Mouse (Mus musculus): ENCODE measurements around the gene Ube2k. TPM values are rescaled to one million over a fixed set of nuclear protein-coding genes. Genes with fewer than 3 reads are reported as not detected.

Ube2k gene
- polyA plus RNA-seq, 1 experiment, result 149 TPM

DNA sequence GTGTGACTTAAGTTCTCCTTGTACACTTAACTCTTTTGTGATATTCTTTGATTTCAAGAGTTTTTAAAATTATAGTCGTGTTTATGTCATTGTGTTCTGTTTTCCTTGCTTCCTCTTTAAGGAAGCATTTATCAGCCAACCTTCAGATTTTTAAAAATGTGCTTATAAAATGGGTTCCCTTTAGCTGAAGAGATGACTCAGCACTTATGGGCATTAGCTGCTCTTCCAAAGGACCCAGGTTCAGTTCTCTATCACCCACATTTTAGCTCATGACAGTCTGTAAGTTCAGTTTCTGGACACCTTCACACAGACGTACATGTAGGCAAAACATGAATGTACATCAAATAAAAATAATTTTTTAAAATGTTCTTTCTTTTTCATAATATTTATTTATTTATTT, 55.4 kb downstream of the Ube2k start:
- H3K27me3 ChIP-seq (ENCODE audit: control insufficient read depth, insufficient read depth, low read length), result no peaks in the 10 kb centered on the region
- H3K36me3 ChIP-seq (ENCODE audit: control insufficient read depth, insufficient read depth, low read length), result peaks cover 1% of the 10 kb centered on the region; the same call in 1 of the 2 replicates
- TF ChIP-seq POLR2A (IDR thresholded peaks at IDR 0.05; ENCODE audit: control insufficient read depth, low read depth, low read length) (no peak), CTCF (IDR thresholded peaks at IDR 0.05; ENCODE audit: control insufficient read depth, insufficient read depth, insufficient replicate concordance, low read depth, low read length) (no peak)
- H3K4me3 ChIP-seq (ENCODE audit: control insufficient read depth, low read depth, low read length), result no peak overlapping the region
- H3K4me1 ChIP-seq (ENCODE audit: control insufficient read depth, insufficient read depth, low read length), result no peaks in the 10 kb centered on the region
- H3K27ac ChIP-seq (ENCODE audit: control insufficient read depth, insufficient read depth, low read depth, low read length), result no peak overlapping the region

DNA sequence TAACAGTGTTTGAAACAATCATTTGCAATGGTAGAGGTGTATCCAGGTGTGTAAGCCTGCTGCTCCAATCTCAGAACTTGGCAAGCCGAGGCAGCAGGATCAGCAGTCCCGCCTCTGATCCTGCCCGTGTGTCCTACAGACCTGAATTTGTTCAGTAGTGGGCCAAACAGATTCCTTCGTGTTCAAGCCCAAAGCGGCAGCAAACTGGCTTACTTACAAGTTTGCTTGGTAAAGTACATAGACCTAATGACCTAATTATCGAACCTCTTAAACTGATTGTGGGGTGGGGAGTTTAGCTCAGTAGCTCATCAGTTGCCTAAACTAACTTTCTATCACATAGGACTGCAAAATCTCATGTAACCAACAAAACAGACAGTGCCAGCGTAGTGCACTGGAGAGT, 62.6 kb downstream of the Ube2k start:
- no peaks in the 10 kb centered on the region for H3K36me3 ChIP-seq (ENCODE audit: control insufficient read depth, insufficient read depth, low read length)
- H3K4me3 ChIP-seq (ENCODE audit: control insufficient read depth, low read depth, low read length), result no peak overlapping the region
- no peak overlapping the region for H3K27ac ChIP-seq (ENCODE audit: control insufficient read depth, insufficient read depth, low read depth, low read length)
- TF ChIP-seq POLR2A (IDR thresholded peaks at IDR 0.05; ENCODE audit: control insufficient read depth, low read depth, low read length) (no peak), CTCF (IDR thresholded peaks at IDR 0.05; ENCODE audit: control insufficient read depth, insufficient read depth, insufficient replicate concordance, low read depth, low read length) (no peak)
- no peaks in the 10 kb centered on the region for H3K27me3 ChIP-seq (ENCODE audit: control insufficient read depth, insufficient read depth, low read length)
- no peaks in the 10 kb centered on the region for H3K4me1 ChIP-seq (ENCODE audit: control insufficient read depth, insufficient read depth, low read length)

DNA sequence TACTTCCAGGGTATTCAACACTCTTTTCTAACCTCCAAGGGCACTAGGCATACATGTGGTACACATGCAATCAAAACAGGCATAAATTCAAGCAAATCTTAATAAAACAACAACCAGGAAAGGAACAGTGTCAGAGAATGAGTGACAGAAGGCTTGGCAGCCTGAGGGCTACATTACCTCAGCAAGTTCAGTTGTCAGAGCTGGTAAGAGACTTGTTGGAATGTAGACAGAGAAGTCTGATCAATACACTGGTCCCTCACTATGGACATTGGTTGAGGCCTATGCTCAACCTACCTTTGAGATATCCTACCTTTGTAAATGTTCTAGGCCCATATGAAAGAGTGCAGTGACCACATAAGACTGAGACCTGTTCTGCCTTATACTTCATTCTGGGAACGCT, 69.8 kb downstream of the Ube2k start:
- Histone ChIP-seq H3K36me3 (ENCODE audit: control insufficient read depth, insufficient read depth, low read length) (no peaks in the 10 kb centered on the region), H3K27ac (ENCODE audit: control insufficient read depth, insufficient read depth, low read depth, low read length) (no peak overlapping the region), H3K4me1 (ENCODE audit: control insufficient read depth, insufficient read depth, low read length) (no peaks in the 10 kb centered on the region), H3K4me3 (ENCODE audit: control insufficient read depth, low read depth, low read length) (no peak overlapping the region), H3K27me3 (ENCODE audit: control insufficient read depth, insufficient read depth, low read length) (no peaks in the 10 kb centered on the region)
- no peak for TF ChIP-seq CTCF (IDR thresholded peaks at IDR 0.05; ENCODE audit: control insufficient read depth, insufficient read depth, insufficient replicate concordance, low read depth, low read length)
- no peak for TF ChIP-seq POLR2A (IDR thresholded peaks at IDR 0.05; ENCODE audit: control insufficient read depth, low read depth, low read length)

DNA sequence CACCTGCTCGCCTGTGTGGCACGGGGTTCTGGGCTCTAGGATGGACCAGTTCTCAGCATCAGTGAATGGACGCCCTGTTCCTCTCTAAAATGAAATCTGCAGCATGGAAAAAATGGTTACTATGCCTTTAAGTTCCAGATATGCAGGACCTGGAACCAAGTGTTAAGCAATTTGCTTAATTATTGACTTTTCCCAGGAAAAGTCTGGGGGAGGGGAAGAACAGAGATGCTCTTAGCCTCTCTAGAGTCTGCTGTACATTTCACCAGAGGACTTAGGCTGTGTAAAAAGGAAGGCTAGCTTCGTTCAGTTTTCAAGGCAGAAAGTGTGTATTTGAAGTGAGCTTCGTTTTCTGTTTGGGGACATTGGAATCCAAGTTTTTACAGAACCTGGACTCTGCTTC, 72.7 kb downstream of the Ube2k start:
- Histone ChIP-seq H3K36me3 (ENCODE audit: control insufficient read depth, insufficient read depth, low read length) (no peaks in the 10 kb centered on the region), H3K27ac (ENCODE audit: control insufficient read depth, insufficient read depth, low read depth, low read length) (no peak overlapping the region), H3K4me3 (ENCODE audit: control insufficient read depth, low read depth, low read length) (no peak overlapping the region), H3K27me3 (ENCODE audit: control insufficient read depth, insufficient read depth, low read length) (no peaks in the 10 kb centered on the region), H3K4me1 (ENCODE audit: control insufficient read depth, insufficient read depth, low read length) (no peaks in the 10 kb centered on the region)
- TF ChIP-seq CTCF (IDR thresholded peaks at IDR 0.05; ENCODE audit: control insufficient read depth, insufficient read depth, insufficient replicate concordance, low read depth, low read length), result no peak
- no peak for TF ChIP-seq POLR2A (IDR thresholded peaks at IDR 0.05; ENCODE audit: control insufficient read depth, low read depth, low read length)

DNA sequence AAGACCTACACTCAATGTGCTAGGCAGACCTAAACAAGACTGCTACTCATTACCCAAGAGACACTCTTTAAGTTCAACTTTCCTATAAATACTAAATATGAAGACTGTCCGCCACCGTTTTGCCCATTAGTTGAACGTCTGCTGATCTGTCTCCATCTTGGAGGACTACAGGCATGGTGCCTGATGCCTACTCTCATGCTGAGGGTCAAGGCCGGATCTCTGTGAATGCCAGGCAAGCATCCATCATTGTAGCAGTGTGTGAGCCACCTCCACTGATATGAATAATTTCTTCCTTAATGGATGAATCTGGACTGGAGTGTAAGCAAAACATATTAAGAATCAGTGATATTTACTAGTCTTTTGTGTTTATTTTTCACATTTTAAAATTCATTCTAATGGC, 73.5 kb downstream of the Ube2k start:
- Histone ChIP-seq H3K4me1 (ENCODE audit: control insufficient read depth, insufficient read depth, low read length) (no peaks in the 10 kb centered on the region), H3K4me3 (ENCODE audit: control insufficient read depth, low read depth, low read length) (no peak overlapping the region), H3K27me3 (ENCODE audit: control insufficient read depth, insufficient read depth, low read length) (no peaks in the 10 kb centered on the region), H3K36me3 (ENCODE audit: control insufficient read depth, insufficient read depth, low read length) (no peaks in the 10 kb centered on the region; the same call in 1 of the 2 replicates), H3K27ac (ENCODE audit: control insufficient read depth, insufficient read depth, low read depth, low read length) (no peak overlapping the region)
- no peak for TF ChIP-seq POLR2A (IDR thresholded peaks at IDR 0.05; ENCODE audit: control insufficient read depth, low read depth, low read length)
- no peak for TF ChIP-seq CTCF (IDR thresholded peaks at IDR 0.05; ENCODE audit: control insufficient read depth, insufficient read depth, insufficient replicate concordance, low read depth, low read length)

DNA sequence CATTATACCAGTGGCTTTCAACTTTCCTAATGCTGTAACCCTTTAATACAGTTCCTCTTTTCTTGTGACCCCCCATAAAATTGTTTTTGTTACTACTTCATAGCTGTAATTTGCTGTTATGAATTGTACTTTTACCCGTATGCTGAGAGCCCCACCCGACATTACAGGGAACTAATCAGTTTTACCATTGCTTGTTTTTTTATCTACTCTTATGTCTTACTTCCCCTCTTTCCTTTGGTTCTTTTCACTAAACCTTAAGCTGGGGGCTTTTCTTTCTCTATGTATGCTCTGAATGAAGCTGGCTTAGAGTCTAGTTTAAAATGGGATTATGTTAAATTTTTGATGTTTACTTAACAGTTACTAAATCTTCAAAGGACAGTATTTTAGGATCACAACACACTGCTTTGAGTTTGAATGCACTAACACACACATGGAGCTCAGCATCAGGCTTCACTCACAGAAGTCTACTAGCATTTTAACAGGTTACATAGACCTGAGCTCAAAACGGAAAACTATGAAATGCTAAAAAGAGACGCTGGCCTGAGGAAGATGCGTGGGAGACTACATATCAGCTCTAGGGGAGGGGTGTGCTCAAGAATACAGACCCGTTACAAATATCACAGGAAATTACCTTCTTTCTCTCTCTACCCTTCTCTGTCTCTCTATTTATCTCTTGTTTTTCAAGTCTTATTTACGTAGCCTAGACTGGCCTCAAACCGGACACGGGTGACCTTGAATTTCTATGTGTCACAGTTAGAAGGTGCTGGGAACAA, 76.3 kb downstream of the Ube2k start:
- Histone ChIP-seq H3K4me1 (ENCODE audit: control insufficient read depth, insufficient read depth, low read length) (no peaks in the 10 kb centered on the region), H3K4me3 (ENCODE audit: control insufficient read depth, low read depth, low read length) (no peak overlapping the region), H3K36me3 (ENCODE audit: control insufficient read depth, insufficient read depth, low read length) (no peaks in the 10 kb centered on the region; the same call in 1 of the 2 replicates), H3K27me3 (ENCODE audit: control insufficient read depth, insufficient read depth, low read length) (no peaks in the 10 kb centered on the region), H3K27ac (ENCODE audit: control insufficient read depth, insufficient read depth, low read depth, low read length) (no peak overlapping the region)
- TF ChIP-seq CTCF (IDR thresholded peaks at IDR 0.05; ENCODE audit: control insufficient read depth, insufficient read depth, insufficient replicate concordance, low read depth, low read length), result no peak
- TF ChIP-seq POLR2A (IDR thresholded peaks at IDR 0.05; ENCODE audit: control insufficient read depth, low read depth, low read length), result no peak

DNA sequence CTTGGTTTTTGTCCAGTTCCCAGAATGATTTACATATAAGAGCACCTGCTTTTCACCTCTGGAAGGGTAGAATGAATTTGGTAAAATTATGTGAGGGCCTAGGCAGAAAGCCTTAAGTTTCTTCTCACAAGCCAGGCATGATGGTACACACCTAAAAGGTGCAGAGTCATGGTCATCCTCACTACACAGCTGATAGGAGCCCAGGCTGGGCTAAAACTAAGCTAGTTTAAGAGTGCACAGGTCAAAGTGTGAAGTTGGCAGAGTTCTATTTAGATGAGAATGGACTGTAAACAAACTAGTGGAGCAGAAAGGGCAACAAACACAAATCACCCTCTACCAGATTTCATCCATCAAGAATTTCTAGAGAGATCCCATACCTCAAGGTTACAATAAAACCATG, 87.3 kb downstream of the Ube2k start:
- no peaks in the 10 kb centered on the region; the same call in 1 of the 2 replicates for H3K36me3 ChIP-seq (ENCODE audit: control insufficient read depth, insufficient read depth, low read length)
- H3K27me3 ChIP-seq (ENCODE audit: control insufficient read depth, insufficient read depth, low read length), result no peaks in the 10 kb centered on the region
- TF ChIP-seq POLR2A (IDR thresholded peaks at IDR 0.05; ENCODE audit: control insufficient read depth, low read depth, low read length), result no peak
- TF ChIP-seq CTCF (IDR thresholded peaks at IDR 0.05; ENCODE audit: control insufficient read depth, insufficient read depth, insufficient replicate concordance, low read depth, low read length), result no peak
- no peak overlapping the region for H3K27ac ChIP-seq (ENCODE audit: control insufficient read depth, insufficient read depth, low read depth, low read length)
- no peaks in the 10 kb centered on the region for H3K4me1 ChIP-seq (ENCODE audit: control insufficient read depth, insufficient read depth, low read length)
- H3K4me3 ChIP-seq (ENCODE audit: control insufficient read depth, low read depth, low read length), result no peak overlapping the region
